Mouse (Mus musculus): ENCODE measurements around the gene Gm17359.

- TF ChIP-seq POLR2A (IDR thresholded peaks at IDR 0.05; ENCODE audit: low read depth, low read length) (no peak), CTCF (IDR thresholded peaks at IDR 0.05; ENCODE audit: extremely low read depth, insufficient read depth, insufficient read length, insufficient replicate concordance) (no peak)
Observed at GRCm38 (mm10) chr3:79488025-79488424, 151.6 kb downstream of the Gm17359 start.
